Mouse (Mus musculus) left cerebral cortex, postnatal 10 days (tissue): ENCODE measurements around the gene Nectin1. TPM values are rescaled to one million over a fixed set of nuclear protein-coding genes. Genes with fewer than 3 reads are reported as not detected.
A peak's percentile ranks its signal among the peaks of the same experiment; 100 is the strongest.

ENCODE experiments used
- DNase-seq, 2 experiments: peaks; one replicate each; pipeline ENCODE4 v3.0.0; 2021 to 2022; ENCODE audit warnings: low spot score in 2 of 2, mixed read lengths in 1 of 2; ENCODE audit errors: extremely low spot score in 1 of 2
- intact Hi-C: fragments of 180-260 bp; cut with DNase I; formaldehyde crosslinking; loops from one replicate; pipeline ENCODE4 v1.15.1; 2025
- total RNA-seq, 2 experiments: library from RNA; stranded (reverse); gene quantifications; 2 replicates each; pipeline ENCODE4 v1.2.3; 2021

Gene Nectin1
- total RNA-seq, 2 experiments from 2014 or later: 99.6 to 104 TPM

GRCm38 (mm10) chr9:43755928-43756327 lies 12.1 kb downstream of the Nectin1 start:
- DNase-seq: no peak
- intact Hi-C loops: no loop called here

- intact Hi-C loops: no loop called here
- no peak for DNase-seq
Observed at GRCm38 (mm10) chr9:43757225-43757624, 13.4 kb downstream of the Nectin1 start.

- DNase-seq: no peak
- intact Hi-C loops: no loop called here
Observed at GRCm38 (mm10) chr9:43757972-43758965, 14.5 kb downstream of the Nectin1 start.

- DNase-seq: no peak
Observed at GRCm38 (mm10) chr9:43760078-43760477, 16.3 kb downstream of the Nectin1 start.

GRCm38 (mm10) chr9:43761181-43761820 lies 17.5 kb downstream of the Nectin1 start:
- intact Hi-C loops: no loop called here
- DNase-seq: peak in 1 of 2 experiments; percentile 69

More at GRCm38 (mm10) chr9:43760078-43760477, 16.3 kb downstream of the Nectin1 start:
- intact Hi-C loops: no loop called here

GRCm38 (mm10) chr9:43761941-43762340 lies 18.2 kb downstream of the Nectin1 start:
- intact Hi-C loops: no loop called here
- no peak for DNase-seq

- DNase-seq: no peak
- intact Hi-C loops: no loop called here
Observed at GRCm38 (mm10) chr9:43765419-43766179, 21.8 kb downstream of the Nectin1 start.

GRCm38 (mm10) chr9:43768779-43769178 lies 25.0 kb downstream of the Nectin1 start:
- DNase-seq: no peak
- intact Hi-C loops: no loop called here

GRCm38 (mm10) chr9:43769228-43769627 lies 25.4 kb downstream of the Nectin1 start:
- no peak for DNase-seq
- intact Hi-C loops: no loop called here

GRCm38 (mm10) chr9:43769940-43770339 lies 26.2 kb downstream of the Nectin1 start:
- DNase-seq: no peak
- intact Hi-C loops: no loop called here

- intact Hi-C loops: no loop called here
- DNase-seq: no peak
Observed at GRCm38 (mm10) chr9:43771041-43771440, 27.3 kb downstream of the Nectin1 start.

GRCm38 (mm10) chr9:43772460-43772859 lies 28.7 kb downstream of the Nectin1 start:
- DNase-seq: no peak
- intact Hi-C loops: no loop called here

GRCm38 (mm10) chr9:43773521-43773920 lies 29.7 kb downstream of the Nectin1 start:
- intact Hi-C loops: no loop called here

GRCm38 (mm10) chr9:43774427-43774826 lies 30.6 kb downstream of the Nectin1 start:
- no peak for DNase-seq
- intact Hi-C loops: no loop called here

More at GRCm38 (mm10) chr9:43773521-43773920, 29.7 kb downstream of the Nectin1 start:
- DNase-seq: no peak

- DNase-seq: no peak
- intact Hi-C loops: no loop called here
Observed at GRCm38 (mm10) chr9:43776231-43776630, 32.4 kb downstream of the Nectin1 start.

- intact Hi-C loops: no loop called here
- no peak for DNase-seq
Observed at GRCm38 (mm10) chr9:43777362-43778360, 33.9 kb downstream of the Nectin1 start.

- DNase-seq: no peak
- intact Hi-C loops: no loop called here
Observed at GRCm38 (mm10) chr9:43780883-43781282, 37.1 kb downstream of the Nectin1 start.

GRCm38 (mm10) chr9:43782401-43782800 lies 38.6 kb downstream of the Nectin1 start:
- intact Hi-C loops: no loop called here
- no peak for DNase-seq
